Mouse (Mus musculus) limb, embryonic 14.5 days (tissue): Measurements from ENCODE around the gene Crhr1. TPM values are rescaled to one million over a fixed set of nuclear protein-coding genes. Genes with fewer than 3 reads are reported as not detected.

Source experiments
- ATAC-seq: fragments of 200-750 bp; cut with Nextera tagmentation; 2 replicates; pipeline ENCODE4 v1.8.0; 2017; ENCODE audit warnings: low read depth, moderate number of reproducible peaks, moderate TSS enrichment; ENCODE audit not compliant: low FRiP score
- DNase-seq: peaks from one replicate; pipeline ENCODE4 v3.0.0-alpha.2; 2015; ENCODE audit warnings: low spot score
- H3K27ac ChIP-seq: fragments of 300-500 bp; sonication (generic); replicated peaks from 2 replicates; pipeline ENCODE4 v1.5.1; 2014; ENCODE audit warnings: low read depth, mild to moderate bottlenecking, low read length, moderate library complexity, mixed read lengths
- H3K27me3 ChIP-seq: fragments of 300-500 bp; sonication (generic); 2 replicates; pipeline ENCODE4 v1.6.1; 2014; ENCODE audit warnings: low read length, mixed read lengths; ENCODE audit not compliant: control insufficient read depth, insufficient read depth
- H3K36me3 ChIP-seq: fragments of 300-500 bp; sonication (generic); 2 replicates; pipeline ENCODE4 v1.6.1; 2014; ENCODE audit warnings: mild to moderate bottlenecking, low read length, moderate library complexity, mixed read lengths; ENCODE audit not compliant: control insufficient read depth, insufficient read depth
- H3K4me1 ChIP-seq: fragments of 300-500 bp; sonication (generic); 2 replicates; pipeline ENCODE4 v1.6.1; 2014; ENCODE audit warnings: antibody characterized with exemption, low read length, mixed read lengths; ENCODE audit not compliant: control insufficient read depth, insufficient read depth
- H3K4me2 ChIP-seq: fragments of 300-500 bp; sonication (generic); replicated peaks from 2 replicates; pipeline ENCODE4 v1.6.1; 2014; ENCODE audit warnings: low read depth, mild to moderate bottlenecking, low read length, moderate library complexity; ENCODE audit not compliant: severe bottlenecking
- H3K4me3 ChIP-seq: fragments of 300-500 bp; sonication (generic); replicated peaks from 2 replicates; pipeline ENCODE4 v1.5.1; 2014; ENCODE audit warnings: low read length
- H3K9ac ChIP-seq: fragments of 300-500 bp; sonication (generic); 2 replicates; pipeline ENCODE4 v1.6.1; 2014; ENCODE audit warnings: mild to moderate bottlenecking, low read depth, low read length, moderate library complexity; ENCODE audit not compliant: severe bottlenecking
- H3K9me3 ChIP-seq: fragments of 300-500 bp; sonication (generic); 2 replicates; pipeline ENCODE4 v1.6.1; 2016; ENCODE audit warnings: low read length; ENCODE audit not compliant: control insufficient read depth
- POLR2A ChIP-seq: fragments of 200-500 bp; IDR thresholded peaks from 2 replicates; pipeline ENCODE4 v1.8.0; 2012; ENCODE audit warnings: inconsistent platforms, mild to moderate bottlenecking, moderate library complexity, borderline replicate concordance; ENCODE audit not compliant: insufficient read depth, insufficient read length; ENCODE audit errors: extremely low read depth
- WGBS: fragments of 180-500 bp; shearing (Covaris S2); extraction: QIAGEN DNeasy Blood & Tissue Kit; methylation state at CpG from one replicate; pipeline ENCODE4 v1.1.7; 2014; 5-methylcytosine and 5-hydroxymethylcytosine counted together
- polyA plus RNA-seq, 2 experiments: library from polyadenylated mRNA; depleted of rRNA in 1 of 2; stranded (reverse) in 1 of 2; unstranded in 1 of 2; fragments of >200 nt; fragmentation: Nextera tagmentation in 1 of 2; extraction: Ambion mirVana in 1 of 2; gene quantifications; 2 replicates each; pipeline versions ENCODE4 v1.2.1 to v1.2.3; 2012 to 2014

Gene Crhr1
- polyA plus RNA-seq, 2 experiments = 0.09 TPM; not detected in 1

DNA sequence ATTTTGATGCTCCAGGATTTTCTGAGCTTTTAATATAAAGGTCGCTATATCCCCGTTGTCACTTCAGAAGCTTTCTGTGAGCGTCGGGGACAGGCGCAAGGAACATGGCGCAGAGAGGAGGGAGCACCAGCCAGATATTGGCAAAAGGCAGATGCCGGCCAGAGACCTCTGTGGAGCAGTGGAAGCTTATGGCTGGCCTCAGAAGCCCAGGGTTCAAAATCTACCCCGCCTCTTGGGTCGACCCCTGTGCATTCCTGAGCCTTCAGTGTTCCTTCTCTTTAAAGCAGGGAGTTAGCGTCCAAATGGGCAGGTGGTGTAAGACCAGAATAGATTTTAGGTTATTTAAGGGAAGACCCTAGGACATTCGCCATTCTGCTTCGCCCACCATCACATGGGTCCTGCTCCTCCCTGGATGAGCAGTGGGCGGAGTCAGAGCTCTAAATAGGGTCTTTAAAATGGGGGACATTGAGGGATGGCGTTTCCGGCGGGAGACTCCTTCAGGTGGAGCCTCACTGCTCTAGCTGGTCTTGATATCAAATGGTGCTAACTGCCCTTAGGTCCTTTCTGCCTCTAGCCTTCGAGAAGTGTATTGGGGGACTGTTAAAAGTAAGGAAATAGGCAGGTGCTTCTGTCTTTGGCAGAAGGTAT lies 25.7 kb downstream of the Crhr1 start:
- WGBS = 6% methylated on average over 17 of the region's 17 CpGs
- peaks cover 4% of the 10 kb centered on the region; the same call in 1 of the 2 replicates for H3K4me1 ChIP-seq
- 0 out of 2 replicates have a peak, but pooled peaks cover 2% of the 10 kb centered on the region for H3K27me3 ChIP-seq
- no peaks in the 10 kb centered on the region for H3K9me3 ChIP-seq
- peak overlapping the region; percentile 53 for H3K4me2 ChIP-seq
- no peak for TF ChIP-seq POLR2A
- DNase-seq (no peak), ATAC-seq (no peak)
- H3K36me3 ChIP-seq = no peaks in the 10 kb centered on the region
- no peak overlapping the region for H3K27ac ChIP-seq
- peak overlapping the region; percentile 30 for H3K4me3 ChIP-seq
- no peak overlapping the region for H3K9ac ChIP-seq

DNA sequence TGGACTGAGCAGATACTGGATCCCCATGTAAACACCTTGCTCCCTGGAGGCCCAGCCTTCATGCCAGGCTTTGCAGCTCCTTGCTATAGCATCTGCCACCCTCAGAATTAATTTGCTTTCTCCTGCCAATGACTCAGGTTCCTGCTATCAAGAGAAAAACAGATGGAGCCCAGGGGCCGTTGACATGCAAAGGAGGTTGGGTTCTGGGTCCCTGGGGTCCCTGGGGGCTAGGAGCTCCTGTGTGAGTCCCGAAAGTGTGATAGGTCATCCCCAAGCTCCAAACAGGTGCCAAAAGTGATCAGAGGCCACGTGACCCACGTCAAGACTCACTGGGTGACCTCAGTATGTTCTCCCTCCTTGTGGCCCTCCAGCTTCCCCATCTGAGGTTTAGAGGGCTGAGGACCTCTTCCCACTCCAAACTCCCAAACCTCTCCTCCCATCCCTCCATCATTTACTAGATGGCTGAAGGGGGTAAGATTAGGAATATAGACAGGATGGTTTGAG lies 27.2 kb downstream of the Crhr1 start:
- ATAC-seq (no peak), DNase-seq (no peak)
- H3K9ac ChIP-seq = no peak overlapping the region
- 0 out of 2 replicates have a peak, but pooled peaks cover 2% of the 10 kb centered on the region for H3K27me3 ChIP-seq
- no peak overlapping the region for H3K4me2 ChIP-seq
- no peak for TF ChIP-seq POLR2A
- no peak overlapping the region for H3K4me3 ChIP-seq
- WGBS = 77% methylated on average over 4 of the region's 4 CpGs
- no peaks in the 10 kb centered on the region for H3K9me3 ChIP-seq
- H3K4me1 ChIP-seq = peaks cover 4% of the 10 kb centered on the region; the same call in 1 of the 2 replicates
- H3K36me3 ChIP-seq = no peaks in the 10 kb centered on the region
- no peak overlapping the region for H3K27ac ChIP-seq

DNA sequence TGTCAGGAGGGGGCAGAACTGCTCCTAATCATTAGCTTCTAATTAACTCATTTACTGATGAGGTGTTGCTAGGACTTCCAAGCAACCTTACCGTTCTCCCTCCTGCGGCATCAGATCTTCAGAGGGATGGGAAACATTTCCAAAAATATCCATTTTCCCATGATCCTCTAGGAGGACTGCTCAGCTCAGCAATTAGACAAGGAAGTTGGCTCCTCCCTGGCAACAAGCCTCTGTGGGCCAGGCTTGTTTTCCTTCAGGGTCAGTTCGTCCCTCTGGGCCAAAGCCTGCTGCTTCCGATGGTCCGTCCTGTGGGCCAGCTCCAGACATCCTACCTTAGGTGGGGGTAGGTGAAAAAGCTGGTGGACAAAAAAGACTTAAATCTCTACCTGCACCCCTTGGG lies 28.5 kb downstream of the Crhr1 start:
- Histone ChIP-seq H3K9ac (no peak overlapping the region), H3K4me2 (no peak overlapping the region), H3K27me3 (0 out of 2 replicates have a peak, but pooled peaks cover 2% of the 10 kb centered on the region), H3K36me3 (no peaks in the 10 kb centered on the region), H3K4me1 (peaks cover 4% of the 10 kb centered on the region; the same call in 1 of the 2 replicates), H3K4me3 (no peak overlapping the region), H3K9me3 (no peaks in the 10 kb centered on the region), H3K27ac (no peak overlapping the region)
- DNase-seq (no peak), ATAC-seq (no peak)
- no peak for TF ChIP-seq POLR2A
- WGBS = 69% methylated on average over 5 of the region's 5 CpGs

DNA sequence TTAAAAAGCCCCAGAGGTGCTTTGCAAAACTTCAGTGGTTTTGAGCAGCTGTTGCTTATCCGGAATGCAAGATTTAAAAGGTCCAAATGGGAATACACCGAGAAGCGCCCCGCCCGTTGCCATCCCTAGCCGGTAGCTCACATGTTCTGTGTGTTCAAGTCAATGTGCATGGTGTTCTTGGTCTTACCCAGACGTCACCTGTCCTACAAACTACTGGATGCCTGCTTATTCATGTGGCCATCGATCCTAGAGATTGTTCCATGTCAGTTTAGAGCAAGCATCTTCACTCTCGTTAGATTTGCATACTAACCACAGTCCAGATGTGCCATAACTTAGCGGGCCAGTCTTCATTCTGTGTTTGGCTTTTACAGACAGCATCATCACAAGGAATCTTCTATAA lies 31.6 kb downstream of the Crhr1 start:
- 86% methylated on average over 10 of the region's 10 CpGs for WGBS
- TF ChIP-seq POLR2A = no peak
- Histone ChIP-seq H3K27me3 (no peaks in the 10 kb centered on the region), H3K4me2 (no peak overlapping the region), H3K9me3 (no peaks in the 10 kb centered on the region), H3K4me3 (no peak overlapping the region), H3K27ac (no peak overlapping the region), H3K9ac (no peak overlapping the region), H3K4me1 (no peaks in the 10 kb centered on the region), H3K36me3 (no peaks in the 10 kb centered on the region)
- ATAC-seq (no peak), DNase-seq (no peak)

DNA sequence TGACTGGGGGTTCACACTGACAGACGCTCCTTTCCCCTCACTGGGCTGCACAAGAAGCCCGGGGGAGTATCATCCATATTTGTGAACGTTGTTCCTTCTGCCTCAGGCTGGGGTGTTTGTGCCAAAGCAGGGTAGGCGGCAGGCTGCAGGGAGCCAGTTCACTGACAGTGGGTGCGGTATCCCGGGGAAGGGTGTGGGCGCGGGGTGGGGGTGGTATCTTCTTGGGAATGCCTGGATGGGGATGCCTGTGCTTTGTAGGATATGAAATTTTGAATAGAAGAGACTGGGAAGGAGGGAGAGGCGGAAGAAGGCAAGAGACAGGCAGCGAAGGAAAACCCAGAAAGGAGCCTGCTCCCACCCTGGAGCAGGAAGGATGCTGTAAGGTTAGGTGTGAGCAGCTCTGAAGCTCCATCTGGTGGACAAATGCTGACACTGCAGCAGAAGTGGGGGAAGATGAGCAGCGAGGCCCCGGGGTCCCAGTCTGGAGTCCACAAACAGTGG lies 38.7 kb downstream of the Crhr1 start:
- WGBS = 33% methylated on average over 12 of the region's 12 CpGs
- Histone ChIP-seq H3K4me3 (no peak overlapping the region), H3K36me3 (no peaks in the 10 kb centered on the region), H3K9ac (no peak overlapping the region), H3K9me3 (no peaks in the 10 kb centered on the region), H3K27ac (no peak overlapping the region), H3K4me1 (no peaks in the 10 kb centered on the region), H3K4me2 (no peak overlapping the region), H3K27me3 (no peaks in the 10 kb centered on the region)
- DNase-seq (peak; percentile 25), ATAC-seq (no peak)
- TF ChIP-seq POLR2A = no peak
